Mouse (Mus musculus): ENCODE results near the gene Dgkh.

DNA sequence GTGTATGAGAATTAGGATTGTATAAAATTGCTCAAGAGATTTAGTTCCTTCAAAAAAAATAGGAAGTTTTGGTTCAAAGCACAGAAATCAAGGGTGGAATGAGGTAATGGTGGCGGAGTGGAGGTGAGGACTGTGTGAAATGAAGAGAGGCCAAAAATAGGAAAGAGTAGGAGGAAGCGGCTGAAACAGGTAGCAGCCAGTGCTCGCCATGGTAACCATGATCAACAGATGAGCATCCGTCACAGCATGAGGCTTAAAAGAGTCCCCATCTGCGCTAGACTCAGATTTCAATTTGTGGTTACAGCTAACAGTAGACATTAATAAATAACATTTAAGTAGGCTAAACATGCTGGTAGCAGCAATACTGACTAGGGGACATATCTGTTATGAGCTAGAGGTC lies 33.4 kb downstream of the Dgkh start:
- TF ChIP-seq POLR2A (IDR thresholded peaks at IDR 0.05; ENCODE audit: borderline replicate concordance, control insufficient read depth, low read depth, low read length) (no peak), CTCF (IDR thresholded peaks at IDR 0.05; ENCODE audit: control insufficient read depth, insufficient read depth, low read length) (no peak)
